Mouse (Mus musculus) testis, postnatal 10 days (tissue): ENCODE measurements at regions not wholly inside any gene's neighbourhood (a gene's known extent, or its start where the extent isn't known, plus 50 kb on each side); places are given as distances from the start of the nearest gene placed in this dataset.

Experiments
- DNase-seq: peaks from one replicate; pipeline ENCODE4 v3.0.0; 2021; ENCODE audit warnings: low spot score

DNA sequence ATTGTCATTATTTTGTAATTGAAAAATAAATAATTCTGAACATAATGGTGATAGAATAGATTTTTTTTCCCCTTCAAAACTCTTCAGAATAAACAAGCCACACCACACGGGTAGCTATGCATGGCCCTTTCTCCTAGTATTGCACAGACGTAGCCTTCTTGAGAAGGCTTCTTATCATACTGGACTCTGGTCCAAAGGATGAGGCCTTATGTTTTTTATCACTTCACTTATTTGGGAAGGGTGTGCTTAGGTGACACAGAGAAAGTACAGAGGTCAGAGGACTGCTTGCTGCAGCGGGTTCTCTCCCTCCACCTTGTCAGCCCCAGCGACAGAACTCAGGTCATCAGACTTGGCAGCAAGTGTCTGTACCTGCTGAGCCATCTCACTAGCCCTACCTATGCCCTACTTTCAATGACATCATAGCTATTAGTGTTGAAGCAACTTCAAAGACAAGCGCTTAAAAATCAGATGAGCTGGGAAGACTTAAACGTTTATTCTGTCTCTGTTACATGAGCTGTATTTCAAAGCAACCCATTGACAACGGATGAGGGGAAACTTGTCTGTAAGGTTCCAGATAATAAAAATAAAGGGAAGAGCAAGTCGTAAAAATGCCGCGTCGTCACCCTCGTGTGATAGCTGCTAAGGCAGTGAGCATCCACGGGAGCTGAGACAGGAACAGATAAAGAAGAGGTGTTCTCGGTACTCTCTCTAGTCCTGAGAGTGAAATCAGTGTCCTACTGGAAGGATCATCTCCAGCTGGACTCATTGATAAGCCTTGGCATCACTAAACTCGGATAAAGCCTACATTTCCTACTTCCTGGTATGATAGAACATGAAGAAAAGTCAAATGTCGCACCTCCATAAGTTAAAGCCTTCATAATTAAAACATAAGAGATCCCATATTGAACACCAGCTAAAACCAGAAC lies 226.2 kb downstream of the Sp3 start:
- DNase-seq: no peak

DNA sequence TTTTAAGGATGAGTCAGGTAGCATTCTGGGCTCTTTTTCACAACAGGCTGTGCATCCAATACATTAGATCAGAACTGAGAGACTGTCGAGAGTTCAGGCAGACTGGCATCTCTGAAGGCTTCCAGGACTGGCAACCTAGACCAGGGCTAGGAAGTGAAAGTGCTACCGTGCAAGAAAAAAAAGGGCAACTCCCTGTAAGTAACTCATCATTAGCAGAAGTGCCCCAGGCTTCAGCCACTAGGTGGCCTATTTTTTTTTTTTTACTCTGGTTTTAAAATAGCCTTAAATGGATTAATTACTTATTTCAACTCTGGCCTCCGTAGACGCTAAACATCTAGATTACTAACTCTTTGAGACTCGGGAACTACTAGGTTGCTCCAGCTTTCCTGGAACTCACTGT lies 216.8 kb downstream of the Sp3 start:
- no peak for DNase-seq

DNA sequence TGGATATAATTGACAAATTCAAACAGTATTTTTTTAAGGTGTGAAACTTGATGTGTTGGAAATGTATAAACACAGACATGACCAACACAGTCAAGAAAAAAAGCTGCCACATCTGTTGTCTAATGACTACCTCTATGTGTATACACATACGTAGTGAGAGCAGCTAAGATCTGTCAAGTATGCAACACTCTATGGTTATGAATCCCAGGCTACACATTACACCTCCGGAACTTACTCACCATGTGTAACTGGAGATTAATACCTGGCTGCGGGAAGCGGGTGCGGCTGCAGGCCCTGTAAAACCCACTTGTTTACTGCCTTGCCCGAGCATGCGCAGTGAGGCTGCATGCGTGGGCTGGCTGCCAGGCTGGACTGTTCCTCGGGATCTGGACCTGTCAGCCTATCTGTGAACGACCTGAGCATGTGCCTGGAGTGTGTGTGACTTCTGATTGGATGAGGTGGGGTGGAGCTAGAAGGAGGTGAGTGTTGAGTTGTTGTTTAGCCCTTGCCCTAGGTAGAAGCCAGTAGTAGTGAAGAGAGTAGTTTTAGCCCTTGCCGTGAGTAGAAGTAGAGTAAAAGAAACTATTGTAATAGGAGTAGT lies 211.1 kb downstream of the Sp3 start:
- DNase-seq: no peak

DNA sequence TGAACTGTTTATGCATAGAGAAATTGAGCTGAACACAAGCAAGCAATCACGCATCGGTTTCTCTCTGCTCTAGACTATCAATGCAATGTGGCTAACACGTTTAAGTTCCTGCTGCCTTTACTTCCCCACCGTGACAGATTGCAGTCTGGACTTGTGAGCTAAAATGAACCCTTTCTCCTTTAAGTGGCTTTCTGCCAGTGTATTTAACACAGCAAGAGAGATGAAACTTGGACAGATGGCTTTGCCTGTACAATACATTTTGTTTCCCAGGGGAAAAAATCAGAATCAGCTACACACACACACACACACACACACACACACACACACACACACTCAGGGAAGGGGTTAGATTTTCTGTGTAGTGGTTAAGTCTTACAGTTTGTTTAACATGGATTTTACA lies 206.8 kb downstream of the Sp3 start:
- DNase-seq: no peak

DNA sequence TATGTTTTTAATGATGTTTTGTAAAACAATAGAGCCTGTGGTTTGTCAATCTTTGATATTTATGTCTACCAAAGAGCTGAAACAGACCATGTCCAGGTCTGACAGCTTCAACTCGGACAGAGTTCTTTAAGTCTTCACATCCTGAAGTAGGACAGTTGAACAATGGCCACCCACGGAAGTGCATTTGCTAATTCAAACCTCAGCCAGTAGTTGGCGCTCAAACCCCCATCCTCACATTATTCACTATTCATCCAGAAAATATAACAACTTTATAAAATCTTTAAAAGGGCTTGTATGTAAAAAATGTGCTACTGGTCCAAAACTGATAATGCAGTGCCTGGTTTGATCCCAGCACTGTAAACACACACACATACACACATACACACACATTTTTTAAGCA lies 202.9 kb downstream of the Sp3 start:
- DNase-seq: peak; percentile 56

DNA sequence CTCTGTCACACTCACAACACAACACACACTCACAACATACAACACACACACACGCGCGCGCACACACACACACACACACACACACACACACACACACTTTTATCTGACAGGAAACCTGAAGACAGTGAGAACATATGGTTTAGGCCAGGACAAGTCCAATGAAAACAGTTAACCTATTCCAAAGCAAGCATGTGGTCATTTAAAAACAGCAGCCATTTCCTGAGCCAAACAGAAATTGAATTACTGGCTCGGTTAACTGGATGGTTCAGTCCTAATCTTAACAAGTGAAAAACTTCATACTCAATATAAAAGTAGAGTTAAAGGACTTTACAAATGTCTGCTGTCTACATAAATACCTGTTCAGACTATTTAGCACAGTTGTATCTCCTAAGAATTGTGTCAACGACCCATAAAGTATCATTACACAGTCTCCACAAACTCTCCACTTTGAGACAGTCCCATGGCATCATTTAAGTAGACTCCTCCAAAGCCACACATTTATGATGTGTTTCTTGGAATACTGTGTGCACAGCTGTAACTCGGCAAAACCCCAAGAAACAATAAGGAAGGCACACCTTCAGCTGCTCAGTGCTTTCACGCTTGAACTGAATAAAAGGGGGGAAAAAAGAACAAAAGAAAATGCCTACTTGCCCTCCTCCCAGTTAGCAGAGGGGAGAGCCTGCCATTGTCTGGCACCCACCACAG lies 202.3 kb downstream of the Sp3 start:
- DNase-seq: no peak

DNA sequence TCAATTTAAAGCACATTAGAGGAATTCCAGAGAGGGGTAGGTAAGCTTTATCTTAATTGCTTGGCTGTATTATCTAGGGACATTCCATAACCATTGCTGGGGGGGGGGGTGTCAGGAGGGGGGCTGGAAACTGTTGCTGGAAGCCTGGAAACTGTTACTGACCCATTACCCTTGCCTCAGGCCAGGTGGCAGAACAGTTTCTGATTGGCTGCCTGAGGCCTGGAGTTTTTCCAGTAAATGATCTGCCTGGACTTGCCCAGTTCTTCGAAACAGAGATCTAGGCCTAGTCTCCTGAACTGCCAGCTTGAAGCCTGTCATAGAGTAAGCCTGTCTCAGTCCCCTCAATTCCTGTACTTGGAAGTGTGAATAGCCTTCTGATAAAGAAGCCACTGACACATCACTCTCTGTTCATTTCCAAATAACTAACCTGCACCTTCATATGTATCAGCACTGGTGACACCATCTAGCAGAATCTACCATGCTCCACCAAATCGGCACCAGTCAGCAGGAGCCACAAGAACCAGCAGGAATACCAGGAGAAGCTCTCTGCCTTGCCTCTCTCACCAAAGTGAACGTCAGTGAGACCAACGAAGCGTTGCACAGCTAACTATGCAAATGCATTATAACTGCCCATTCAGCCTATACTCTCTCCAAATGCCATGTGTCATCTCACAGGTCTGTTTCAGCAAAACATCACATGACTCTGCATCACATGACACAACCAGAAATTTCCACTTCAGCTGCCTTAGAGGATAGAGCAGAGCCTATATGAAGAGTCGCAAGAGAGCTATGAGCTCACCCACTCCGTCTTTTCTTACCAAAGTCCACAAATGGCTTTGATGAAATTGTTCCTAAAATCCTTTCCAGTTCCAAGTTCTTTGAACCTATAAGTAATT lies 200.7 kb downstream of the Sp3 start:
- DNase-seq: no peak

DNA sequence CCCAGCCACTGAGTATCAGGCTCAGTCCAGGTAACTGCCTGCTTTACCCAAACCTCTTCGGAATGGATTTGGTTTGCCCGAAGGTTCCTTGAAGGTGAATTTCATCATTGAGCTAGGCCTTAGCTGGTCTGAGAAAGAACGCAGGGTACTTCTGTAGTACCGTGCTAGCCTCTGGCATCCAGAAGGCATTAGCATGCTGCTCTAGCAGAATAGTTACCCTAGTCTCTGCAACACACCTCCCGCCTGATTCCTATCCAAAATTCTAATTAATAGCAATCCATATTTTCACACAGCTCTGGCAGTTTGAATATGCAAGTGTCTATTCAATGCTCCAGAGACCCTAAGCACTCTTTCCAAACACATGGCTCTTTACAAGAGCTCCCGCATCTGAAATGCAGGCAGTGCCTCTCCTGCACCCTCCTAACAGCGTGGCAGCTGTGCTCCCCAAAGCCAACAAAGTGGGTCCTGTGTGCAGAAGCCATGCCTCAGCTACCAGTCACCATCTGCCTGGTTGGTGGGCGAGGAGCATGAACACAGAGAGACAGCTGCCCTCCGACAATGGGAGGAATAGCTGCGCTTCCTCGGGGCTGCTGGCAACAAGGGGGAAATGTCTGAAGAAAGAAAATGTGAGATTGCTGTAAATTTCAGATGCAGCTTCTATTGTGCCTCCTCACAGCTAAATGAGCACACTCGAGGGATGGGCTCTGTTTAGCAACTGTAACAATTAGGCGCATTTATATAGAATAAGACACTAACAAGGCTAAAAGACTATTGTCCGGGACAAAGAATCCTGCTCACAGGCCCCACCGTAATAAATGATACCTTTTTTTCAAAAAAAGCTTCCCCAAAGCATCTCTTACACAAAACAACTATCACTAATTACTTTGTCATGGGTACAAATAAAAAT lies 198.6 kb downstream of the Sp3 start:
- DNase-seq: no peak

DNA sequence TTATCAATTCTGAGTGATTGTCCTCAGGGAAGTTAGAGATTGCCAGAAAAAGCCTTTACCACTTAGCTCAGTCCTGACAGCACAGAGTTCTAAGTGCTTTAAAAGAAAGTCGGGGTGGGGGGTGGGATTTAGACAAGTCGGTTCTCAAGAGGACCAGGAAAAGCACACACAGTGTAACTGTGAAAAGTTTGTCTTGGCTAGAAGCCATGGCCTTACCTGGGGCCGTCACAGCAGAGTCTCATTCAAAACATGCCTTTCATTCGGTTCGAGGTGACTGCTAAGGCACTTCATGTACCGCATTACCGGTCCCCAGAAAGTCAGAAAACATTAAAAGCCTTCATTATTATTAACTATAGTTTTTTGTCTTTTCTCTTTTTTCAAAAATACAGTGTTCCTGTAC lies 197.9 kb downstream of the Sp3 start:
- no peak for DNase-seq

DNA sequence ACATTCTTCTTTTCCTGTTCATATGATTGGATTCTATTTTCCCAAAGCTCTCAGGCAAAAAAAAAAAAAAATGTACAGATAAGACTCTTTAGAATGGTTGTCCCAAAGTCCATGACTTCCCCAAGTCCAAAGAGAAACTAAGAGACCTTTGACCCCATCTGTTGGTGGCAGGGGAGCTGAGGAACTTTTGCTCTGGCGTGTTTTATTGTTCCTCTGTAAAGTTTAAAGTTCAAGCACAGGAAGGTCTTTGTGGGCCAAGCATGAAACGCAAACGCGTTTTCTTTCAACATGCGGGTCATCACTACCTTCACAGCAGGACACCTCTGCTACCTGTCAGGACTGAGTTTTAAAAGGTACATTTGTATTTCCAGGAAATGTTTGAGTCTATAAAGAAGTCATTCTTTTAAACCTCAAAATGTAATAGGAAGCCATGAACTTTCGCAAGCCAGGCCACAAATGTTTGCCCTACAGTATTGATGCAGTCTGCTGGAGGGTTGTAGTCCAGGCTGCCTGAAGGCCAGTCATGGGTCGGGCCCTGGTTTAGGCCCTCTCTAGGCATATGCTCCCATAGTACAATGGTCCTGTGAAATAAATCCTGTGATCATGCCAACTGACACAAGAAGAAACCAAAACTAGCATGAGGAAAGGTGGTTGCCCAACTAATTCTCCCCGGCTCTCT lies 194.7 kb downstream of the Sp3 start:
- no peak for DNase-seq

DNA sequence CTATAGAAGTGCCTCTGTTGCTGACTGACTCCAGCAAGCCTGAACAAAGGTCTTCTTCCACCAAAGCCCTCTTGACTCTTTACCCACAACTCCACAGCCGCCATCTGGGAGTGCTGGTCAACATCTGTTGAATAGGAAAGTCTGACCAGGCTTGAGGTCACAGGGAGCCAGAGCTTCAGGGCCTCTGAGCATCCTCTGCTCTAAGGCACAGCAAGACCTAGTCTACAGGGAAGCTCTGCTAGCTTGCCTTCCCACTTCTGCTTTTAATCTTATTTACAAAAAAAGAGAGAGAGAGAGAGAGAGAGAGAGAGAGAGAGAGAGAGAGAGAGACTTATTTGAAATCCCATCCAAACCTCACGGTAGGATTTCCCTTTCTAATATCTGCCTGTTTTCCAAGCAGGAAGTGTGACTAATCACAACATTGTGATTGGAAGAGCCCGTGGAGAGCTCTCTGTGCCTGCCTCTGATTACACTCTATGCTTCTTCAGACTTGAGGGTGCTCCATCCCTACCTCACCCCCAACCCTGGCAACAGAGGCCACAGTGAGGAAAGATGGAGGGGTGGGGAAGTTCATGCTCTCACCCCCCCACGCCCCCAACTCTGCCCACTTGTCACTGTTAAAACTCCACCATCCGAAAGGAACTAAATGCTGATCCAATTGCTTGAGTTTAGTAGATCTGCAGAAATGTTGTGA lies 194.1 kb downstream of the Sp3 start:
- no peak for DNase-seq

DNA sequence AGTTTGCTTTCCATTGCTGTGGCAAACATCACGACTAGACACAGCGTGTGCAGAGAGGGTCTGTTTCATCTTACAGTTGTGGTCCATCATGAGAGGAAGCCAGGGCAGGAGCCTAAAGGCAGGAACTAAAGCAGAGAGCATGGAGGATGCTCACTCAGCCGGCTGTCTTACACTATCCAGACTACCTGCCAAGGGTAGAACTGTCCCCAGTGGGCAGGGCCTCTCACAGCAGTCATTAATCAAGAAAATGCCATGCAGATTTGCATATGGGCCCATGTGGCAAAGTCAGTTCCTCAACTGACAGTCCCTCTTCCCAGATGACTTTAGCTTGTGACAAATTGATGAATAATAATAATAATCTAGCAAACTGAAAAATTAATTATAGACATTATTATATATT lies 192.6 kb downstream of the Sp3 start:
- DNase-seq: no peak

DNA sequence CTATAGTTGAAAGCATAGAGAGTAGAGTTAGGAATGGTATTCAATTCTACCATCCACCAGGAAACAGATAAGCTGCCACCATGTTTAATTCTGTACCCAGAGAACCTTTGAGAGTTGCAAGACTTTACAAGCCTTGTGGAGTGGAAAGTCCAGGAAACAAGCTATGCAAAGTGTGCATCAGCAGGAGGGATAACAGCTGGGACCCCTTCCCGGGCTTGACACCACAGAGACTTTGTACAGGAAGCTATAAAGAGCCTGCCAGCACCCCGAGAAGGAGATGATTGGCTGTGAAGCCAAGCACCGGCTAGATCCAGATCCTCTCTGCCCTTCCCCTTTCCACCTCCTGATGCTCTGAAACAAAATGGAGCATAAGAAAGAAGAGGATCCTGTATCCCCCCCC lies 188.8 kb downstream of the Sp3 start:
- no peak for DNase-seq

DNA sequence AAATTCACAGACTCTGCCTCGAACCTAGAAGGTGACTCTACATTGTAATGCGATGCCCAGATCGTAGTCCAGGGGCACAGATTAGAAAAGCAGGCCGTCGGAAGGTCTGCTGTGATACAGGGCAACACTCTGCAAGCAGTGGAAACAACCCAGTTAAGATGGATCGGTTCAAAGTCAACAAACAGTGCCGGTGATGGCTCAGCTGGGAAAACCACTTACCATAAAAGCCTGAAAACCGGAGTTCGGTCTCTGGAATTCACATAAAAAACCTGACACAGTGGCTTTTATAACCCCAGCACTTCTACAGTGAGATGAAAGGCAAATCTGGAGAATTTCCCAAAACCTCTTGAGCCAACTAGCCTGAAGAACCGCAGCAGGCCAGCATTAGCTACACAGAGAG lies 186.8 kb downstream of the Sp3 start:
- DNase-seq: no peak

DNA sequence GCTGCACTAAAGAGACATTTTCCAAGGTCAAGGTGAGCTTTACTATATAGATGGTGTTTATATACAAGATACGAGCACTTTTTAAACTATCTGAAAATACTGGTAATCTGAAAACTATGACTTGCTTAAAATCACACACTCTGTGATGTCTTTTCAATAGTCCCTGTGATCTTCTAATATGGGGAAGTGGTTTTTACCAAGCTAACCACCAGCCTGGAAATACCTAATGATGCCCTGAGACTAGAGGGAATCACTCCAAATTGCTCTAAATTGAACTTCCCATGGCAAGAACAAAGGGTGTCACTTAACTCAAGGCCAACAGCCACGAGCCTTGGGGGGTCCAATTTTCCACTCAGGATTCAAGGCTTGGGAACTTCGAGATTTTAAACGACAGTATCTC lies 185.7 kb downstream of the Sp3 start:
- no peak for DNase-seq

DNA sequence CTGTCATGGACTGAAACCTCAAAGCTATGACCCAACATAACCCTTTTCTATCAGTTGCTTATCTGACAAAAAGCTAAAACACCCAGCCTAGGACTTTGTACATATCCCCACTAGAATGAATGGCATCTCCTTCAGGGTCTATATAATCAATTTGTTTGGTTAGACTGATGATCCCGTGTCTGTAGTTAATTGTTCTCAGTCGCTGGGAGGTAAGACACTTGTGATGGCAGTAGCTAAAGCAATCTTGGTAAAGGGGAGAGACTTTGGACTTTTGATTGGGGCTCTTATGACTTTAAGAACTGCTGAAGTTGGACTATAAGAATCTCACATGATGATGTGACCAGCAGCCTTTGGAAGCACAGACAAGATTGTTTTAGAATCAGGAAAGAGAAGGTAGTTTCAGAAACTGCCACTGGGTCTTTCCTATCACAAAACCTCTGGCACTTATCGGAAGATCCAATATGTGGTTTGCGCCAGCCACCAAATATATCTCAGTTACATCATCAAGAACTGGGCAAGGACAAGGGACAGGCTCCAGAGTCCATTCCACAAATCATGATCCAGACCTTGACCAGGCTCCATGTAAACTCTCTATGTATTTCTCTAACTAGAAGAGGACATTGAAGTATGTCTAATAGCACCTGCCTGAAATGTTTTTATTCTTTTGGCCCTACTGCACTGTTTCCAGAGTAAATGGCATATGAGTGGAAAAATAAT lies 183.1 kb downstream of the Sp3 start:
- DNase-seq: no peak

DNA sequence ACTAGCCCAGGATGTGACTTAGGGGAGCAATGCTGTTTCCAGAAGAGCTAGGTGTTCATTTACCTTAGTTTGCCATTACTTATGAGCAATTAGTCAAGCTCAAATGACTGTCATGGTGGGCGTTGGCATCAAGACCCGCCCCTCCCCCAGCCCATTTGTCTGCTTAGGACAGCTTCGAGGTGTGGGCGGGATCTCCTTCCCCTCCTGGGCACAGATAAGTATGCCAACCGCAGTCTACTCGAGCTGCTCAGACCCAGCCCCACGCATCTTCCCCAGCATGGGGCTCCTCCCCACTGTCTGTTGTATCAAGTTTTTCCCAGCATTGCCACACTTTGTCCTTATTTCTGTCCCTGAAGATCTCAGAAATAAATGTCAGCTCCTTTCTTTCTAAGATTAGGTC lies 179.6 kb downstream of the Sp3 start:
- no peak for DNase-seq

DNA sequence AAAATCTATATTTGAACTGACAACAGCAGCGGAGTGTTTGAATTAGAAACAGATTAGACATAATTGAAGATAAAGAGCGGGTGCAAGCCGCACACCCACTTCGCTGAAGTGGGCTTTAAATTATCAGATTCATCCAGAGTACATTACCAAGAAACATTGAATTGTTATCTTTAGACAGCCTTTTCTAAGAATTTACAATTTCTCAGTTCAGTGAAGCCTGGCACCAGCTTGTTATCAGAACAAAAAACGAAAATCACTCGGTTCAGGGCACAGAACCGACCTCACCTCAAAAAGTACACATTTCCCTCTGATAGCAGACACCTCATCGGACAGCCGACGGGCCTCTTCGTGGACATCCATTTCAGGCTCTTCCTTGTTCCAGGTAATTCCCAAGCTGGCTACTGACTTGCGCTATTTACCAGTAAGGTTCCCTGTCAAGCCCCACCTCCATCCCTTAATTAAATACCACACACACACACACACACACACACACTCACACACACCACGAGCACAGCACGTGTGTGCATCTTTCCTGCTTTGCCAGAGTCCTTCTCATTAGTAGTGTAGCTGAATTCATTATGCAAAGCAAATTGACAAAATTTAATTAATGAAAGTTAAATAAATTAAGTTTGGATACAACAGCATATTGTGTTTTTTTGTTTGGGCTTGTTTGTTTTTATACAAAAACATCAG lies 166.8 kb downstream of the Sp3 start:
- no peak for DNase-seq

DNA sequence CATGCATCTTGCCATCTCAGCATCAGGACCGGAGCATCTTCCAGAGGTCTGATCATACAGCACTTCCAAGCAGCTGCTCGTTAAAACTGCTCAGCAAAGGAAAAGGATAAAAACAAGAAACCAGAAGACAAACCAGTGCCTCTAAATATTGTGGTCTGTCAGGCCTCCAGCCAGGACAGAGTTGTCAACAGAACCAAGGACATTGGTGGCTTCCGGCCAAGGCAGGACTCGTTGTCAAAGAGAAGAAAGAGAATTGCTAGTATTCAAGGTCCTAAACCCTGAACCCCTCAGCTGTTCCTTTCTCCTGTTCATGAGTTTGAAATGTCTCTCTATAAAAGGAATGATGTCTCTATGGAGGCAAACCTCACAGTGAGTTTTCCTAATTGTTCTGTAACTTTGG lies 155.0 kb downstream of the Sp3 start:
- peak; percentile 61 for DNase-seq
